Mouse (Mus musculus) hindbrain, embryonic 11.5 days (tissue): ENCODE results near the gene Gdf2. TPM values are rescaled to one million over a fixed set of nuclear protein-coding genes. Genes with fewer than 3 reads are reported as not detected.
A peak's percentile ranks its signal among the peaks of the same experiment; 100 is the strongest.

Experiments used
- ATAC-seq: fragments of 200-750 bp; cut with Nextera tagmentation; 2 replicates; pipeline ENCODE4 v1.8.0; 2017; ENCODE audit warnings: mild to moderate bottlenecking, moderate TSS enrichment, moderate library complexity; ENCODE audit not compliant: low FRiP score
- DNase-seq: peaks from one replicate; pipeline ENCODE4 v3.0.0-alpha.2; 2015; ENCODE audit warnings: low spot score
- H3K27ac ChIP-seq: fragments of 300-500 bp; sonication (generic); 2 replicates; pipeline ENCODE4 v1.5.1; 2014; ENCODE audit warnings: mild to moderate bottlenecking, low read depth, low read length
- H3K27me3 ChIP-seq: fragments of 300-500 bp; sonication (generic); 2 replicates; pipeline ENCODE4 v1.6.1; 2014; ENCODE audit warnings: mild to moderate bottlenecking, low read length, moderate library complexity, mixed read lengths; ENCODE audit not compliant: control insufficient read depth, insufficient read depth
- H3K36me3 ChIP-seq: fragments of 300-500 bp; sonication (generic); 2 replicates; pipeline ENCODE4 v1.6.1; 2014; ENCODE audit warnings: mild to moderate bottlenecking, low read length, moderate library complexity, mixed read lengths; ENCODE audit not compliant: control insufficient read depth, insufficient read depth
- H3K4me1 ChIP-seq: fragments of 300-500 bp; sonication (generic); replicated peaks from 2 replicates; pipeline ENCODE4 v1.6.1; 2014; ENCODE audit warnings: low read length, mixed read lengths; ENCODE audit not compliant: control insufficient read depth, insufficient read depth
- H3K4me2 ChIP-seq: fragments of 300-500 bp; sonication (generic); replicated peaks from 2 replicates; pipeline ENCODE4 v1.6.1; 2014; ENCODE audit warnings: mild to moderate bottlenecking, low read depth, low read length
- H3K4me3 ChIP-seq: fragments of 300-500 bp; sonication (generic); 2 replicates; pipeline ENCODE4 v1.5.1; 2014; ENCODE audit warnings: low read depth, low read length
- H3K9ac ChIP-seq: fragments of 300-500 bp; sonication (generic); 2 replicates; pipeline ENCODE4 v1.6.1; 2014; ENCODE audit warnings: low read depth, low read length
- H3K9me3 ChIP-seq: fragments of 300-500 bp; sonication (generic); 2 replicates; pipeline ENCODE4 v1.6.1; 2016; ENCODE audit warnings: low read length; ENCODE audit not compliant: control insufficient read depth
- WGBS: fragments of 180-500 bp; shearing (Covaris S2); extraction: QIAGEN DNeasy Blood & Tissue Kit; methylation state at CpG from one replicate; pipeline ENCODE4 v1.1.7; 2014; 5-methylcytosine and 5-hydroxymethylcytosine counted together
- polyA plus RNA-seq: library from polyadenylated mRNA; unstranded; fragments of >200 nt; fragmentation: Nextera tagmentation; extraction: Ambion mirVana; gene quantifications from 2 replicates; pipeline ENCODE4 v1.2.1, GENCODE M21; 2014

Gdf2 gene
- polyA plus RNA-seq = 0.08 TPM in 1 of 2 replicates, not detected in the other

DNA sequence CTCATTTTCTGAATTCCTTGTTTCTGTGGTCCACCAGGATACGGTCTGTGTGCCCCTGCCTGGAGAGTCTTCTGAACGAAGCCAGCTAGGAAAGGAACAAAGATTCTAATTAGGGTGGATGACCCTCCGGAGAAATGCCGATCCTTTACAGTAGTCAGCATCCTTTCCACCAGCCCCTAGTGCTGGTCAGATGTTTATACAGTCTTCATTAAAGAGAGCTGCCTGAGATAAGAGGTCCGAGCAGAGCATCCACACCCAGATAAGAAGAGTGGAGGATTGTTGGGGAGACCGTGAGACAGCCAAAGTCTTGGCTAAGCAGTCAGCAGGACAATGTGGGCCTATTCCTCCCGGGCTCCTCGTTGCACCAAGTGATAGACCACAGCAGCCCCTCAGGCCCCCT is at the start of gene Gdf2:
Gene Gdf2, plus strand, starts transcription at position 301 of the 400 bp plus-strand sequence.
- H3K4me3 ChIP-seq = no peak within 1 kb of the TSS
- H3K9ac ChIP-seq = no peak within 1 kb of the TSS
- no peak for DNase-seq
- H3K9me3 ChIP-seq = no peaks in the 10 kb centered on the region
- no peak for ATAC-seq
- no peaks in the 10 kb centered on the region for H3K4me1 ChIP-seq
- no peak within 1 kb of the TSS for H3K27ac ChIP-seq
- H3K36me3 ChIP-seq = no peaks in the 10 kb centered on the region
- no peak within 1 kb of the TSS for H3K4me2 ChIP-seq
- no peaks in the 10 kb centered on the region for H3K27me3 ChIP-seq
- WGBS = 77% methylated on average over 8 of the region's 8 CpGs

GRCm38 (mm10) chr14:33891507-33891906 is 49.3 kb upstream of the Gdf2 start:
- no peak for ATAC-seq
- Histone ChIP-seq H3K4me3 (no peak overlapping the region), H3K27ac (no peak overlapping the region), H3K4me1 (no peaks in the 10 kb centered on the region), H3K27me3 (no peaks in the 10 kb centered on the region), H3K9me3 (no peaks in the 10 kb centered on the region), H3K4me2 (no peak overlapping the region), H3K9ac (no peak overlapping the region), H3K36me3 (no peaks in the 10 kb centered on the region)
- 88% methylated on average over 3 of the region's 3 CpGs for WGBS
- DNase-seq = no peak

DNA sequence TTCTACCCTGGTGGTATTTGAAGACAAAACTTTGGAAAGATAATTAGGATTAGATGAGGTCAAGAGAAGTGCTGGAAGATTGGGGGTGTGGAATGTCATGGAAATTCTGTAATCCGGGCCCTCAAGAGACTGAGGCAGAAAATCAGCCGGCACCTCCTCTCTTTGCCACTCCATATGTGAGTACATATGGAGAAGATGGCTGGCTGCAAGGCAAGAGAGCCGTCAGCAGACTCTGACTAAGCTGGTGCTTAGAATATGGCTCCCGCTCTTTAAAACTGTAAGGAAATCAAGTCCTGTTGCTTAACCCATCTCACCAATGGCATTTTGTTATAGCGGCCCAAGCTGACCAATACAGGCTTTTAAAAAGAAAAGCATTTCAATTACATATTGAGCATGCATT is 45.1 kb upstream of the Gdf2 start:
- no peak overlapping the region for H3K27ac ChIP-seq
- H3K4me2 ChIP-seq = no peak overlapping the region
- ATAC-seq (no peak), DNase-seq (no peak)
- no peaks in the 10 kb centered on the region for H3K36me3 ChIP-seq
- WGBS = 88% methylated on average over 5 of the region's 5 CpGs
- H3K4me1 ChIP-seq = no peaks in the 10 kb centered on the region
- H3K9ac ChIP-seq = no peak overlapping the region
- H3K27me3 ChIP-seq = no peaks in the 10 kb centered on the region
- H3K9me3 ChIP-seq = no peaks in the 10 kb centered on the region
- no peak overlapping the region for H3K4me3 ChIP-seq

- WGBS = 25% methylated on average over 9 of the region's 9 CpGs
- no peak for ATAC-seq
- Histone ChIP-seq H3K36me3 (no peaks in the 10 kb centered on the region), H3K9me3 (no peaks in the 10 kb centered on the region), H3K27me3 (no peaks in the 10 kb centered on the region), H3K4me3 (no peak overlapping the region), H3K27ac (peak overlapping the region; percentile 10; the same call in 1 of the 2 replicates), H3K4me1 (no peaks in the 10 kb centered on the region), H3K9ac (no peak overlapping the region), H3K4me2 (no peak overlapping the region)
- DNase-seq = peak; percentile 58
These were observed 44.1 kb upstream of the Gdf2 start for GRCm38 (mm10) chr14:33896628-33897300.

DNA sequence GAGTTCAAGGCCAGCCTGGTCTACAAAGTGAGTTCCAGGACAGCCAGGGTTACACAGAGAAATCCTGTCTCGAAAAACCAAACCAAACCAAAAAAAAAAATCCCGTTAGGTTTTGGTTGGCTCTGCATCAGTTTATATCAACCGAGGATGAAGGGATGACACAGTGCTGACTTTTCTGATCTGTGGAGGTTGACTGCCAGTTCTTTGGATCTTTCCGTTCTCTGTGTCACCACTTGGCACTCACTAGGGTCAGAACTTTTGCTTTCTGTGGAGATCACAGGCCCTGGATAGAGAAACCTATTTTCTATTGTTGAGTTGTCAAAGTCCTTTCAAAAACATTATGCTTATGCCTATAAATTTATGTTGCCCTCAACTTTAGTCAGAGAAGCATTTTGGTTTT is 38.1 kb upstream of the Gdf2 start:
- H3K9me3 ChIP-seq = no peaks in the 10 kb centered on the region
- WGBS = 89% methylated on average over 4 of the region's 4 CpGs
- no peaks in the 10 kb centered on the region for H3K36me3 ChIP-seq
- no peaks in the 10 kb centered on the region for H3K27me3 ChIP-seq
- ATAC-seq = no peak
- no peak overlapping the region for H3K4me2 ChIP-seq
- no peak for DNase-seq
- H3K4me1 ChIP-seq = no peaks in the 10 kb centered on the region
- no peak overlapping the region for H3K4me3 ChIP-seq
- H3K27ac ChIP-seq = no peak overlapping the region
- H3K9ac ChIP-seq = no peak overlapping the region

DNA sequence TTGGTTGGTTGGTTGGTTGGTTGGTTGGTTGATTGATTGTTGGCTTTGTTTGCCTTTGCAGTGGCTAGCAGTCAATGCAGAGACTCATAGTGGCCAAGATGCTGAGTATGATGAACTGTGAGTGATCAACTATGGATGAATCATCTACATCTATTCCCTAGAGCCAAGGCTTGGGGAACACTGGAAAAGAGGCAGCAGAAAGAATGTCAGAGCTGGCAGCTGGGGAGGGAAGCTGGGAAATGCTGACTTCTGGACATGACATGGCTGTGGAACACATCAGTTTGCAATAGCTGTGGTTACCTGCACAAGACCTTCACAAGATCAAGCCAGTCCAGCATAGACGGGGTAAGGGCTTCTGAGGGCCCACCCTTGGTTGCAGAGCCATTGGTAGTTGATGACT is 37.6 kb upstream of the Gdf2 start:
- H3K36me3 ChIP-seq = no peaks in the 10 kb centered on the region
- H3K9ac ChIP-seq = no peak overlapping the region
- ATAC-seq (no peak), DNase-seq (no peak)
- 85% methylated on average over 1 of the region's 1 CpGs for WGBS
- no peaks in the 10 kb centered on the region for H3K4me1 ChIP-seq
- H3K27ac ChIP-seq = no peak overlapping the region
- no peaks in the 10 kb centered on the region for H3K9me3 ChIP-seq
- H3K4me2 ChIP-seq = no peak overlapping the region
- H3K27me3 ChIP-seq = no peaks in the 10 kb centered on the region
- no peak overlapping the region for H3K4me3 ChIP-seq

DNA sequence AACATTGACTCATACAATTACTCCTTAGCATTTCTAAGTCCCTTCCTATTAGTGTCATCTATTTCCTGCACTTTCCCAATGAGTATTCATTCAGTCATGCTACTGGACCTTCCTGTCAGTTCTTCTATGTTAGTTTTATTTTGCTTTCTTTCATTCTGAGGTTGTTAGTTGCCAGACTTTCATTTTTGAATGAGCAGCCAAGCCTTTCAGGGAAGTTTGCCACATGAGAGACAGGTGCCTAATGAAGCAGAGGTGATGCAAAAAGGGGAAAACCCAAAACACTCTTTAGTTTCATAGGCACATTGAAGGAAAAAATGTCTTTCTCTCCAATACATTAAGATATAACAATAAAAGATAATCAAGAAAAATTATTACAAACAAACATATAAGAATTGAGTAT is 36.0 kb upstream of the Gdf2 start:
- no peak overlapping the region for H3K9ac ChIP-seq
- H3K9me3 ChIP-seq = no peaks in the 10 kb centered on the region
- H3K4me1 ChIP-seq = no peaks in the 10 kb centered on the region
- H3K4me3 ChIP-seq = no peak overlapping the region
- no peak overlapping the region for H3K4me2 ChIP-seq
- DNase-seq (no peak), ATAC-seq (no peak)
- H3K36me3 ChIP-seq = no peaks in the 10 kb centered on the region
- H3K27me3 ChIP-seq = no peaks in the 10 kb centered on the region
- H3K27ac ChIP-seq = no peak overlapping the region

- no peak for ATAC-seq
- Histone ChIP-seq H3K36me3 (no peaks in the 10 kb centered on the region), H3K4me2 (no peak overlapping the region), H3K4me1 (no peaks in the 10 kb centered on the region), H3K27me3 (no peaks in the 10 kb centered on the region), H3K4me3 (no peak overlapping the region), H3K27ac (no peak overlapping the region), H3K9ac (no peak overlapping the region), H3K9me3 (no peaks in the 10 kb centered on the region)
- 19% methylated on average over 3 of the region's 3 CpGs for WGBS
- DNase-seq = peak; percentile 61
These were observed 27.1 kb upstream of the Gdf2 start for GRCm38 (mm10) chr14:33913727-33914126.

DNA sequence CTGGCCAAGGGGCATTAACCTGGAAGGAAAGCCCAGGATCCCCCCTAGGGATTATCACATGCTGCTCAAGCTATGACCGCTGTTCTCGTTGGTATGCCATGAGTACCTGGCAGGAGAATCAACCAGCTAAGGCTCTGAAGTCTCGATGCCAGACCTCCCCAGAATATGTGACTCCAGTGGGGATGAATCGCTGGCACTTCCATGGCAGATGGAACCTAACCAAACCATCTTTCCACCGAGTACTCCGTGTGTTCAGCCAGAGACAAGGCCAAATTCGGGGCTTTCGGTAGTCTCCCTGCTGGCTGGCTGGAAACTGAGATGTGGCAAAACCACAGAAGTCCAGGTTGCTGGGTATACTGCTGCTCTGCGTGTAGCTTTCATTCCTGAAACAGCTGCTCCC is 26.6 kb upstream of the Gdf2 start:
- 91% methylated on average over 9 of the region's 9 CpGs for WGBS
- Histone ChIP-seq H3K27ac (no peak overlapping the region), H3K36me3 (no peaks in the 10 kb centered on the region), H3K27me3 (no peaks in the 10 kb centered on the region), H3K9me3 (no peaks in the 10 kb centered on the region), H3K9ac (no peak overlapping the region), H3K4me3 (no peak overlapping the region), H3K4me1 (no peaks in the 10 kb centered on the region), H3K4me2 (no peak overlapping the region)
- ATAC-seq (no peak), DNase-seq (no peak)
